Mouse (Mus musculus): ENCODE measurements around the gene 4931440F15Rik.

DNA sequence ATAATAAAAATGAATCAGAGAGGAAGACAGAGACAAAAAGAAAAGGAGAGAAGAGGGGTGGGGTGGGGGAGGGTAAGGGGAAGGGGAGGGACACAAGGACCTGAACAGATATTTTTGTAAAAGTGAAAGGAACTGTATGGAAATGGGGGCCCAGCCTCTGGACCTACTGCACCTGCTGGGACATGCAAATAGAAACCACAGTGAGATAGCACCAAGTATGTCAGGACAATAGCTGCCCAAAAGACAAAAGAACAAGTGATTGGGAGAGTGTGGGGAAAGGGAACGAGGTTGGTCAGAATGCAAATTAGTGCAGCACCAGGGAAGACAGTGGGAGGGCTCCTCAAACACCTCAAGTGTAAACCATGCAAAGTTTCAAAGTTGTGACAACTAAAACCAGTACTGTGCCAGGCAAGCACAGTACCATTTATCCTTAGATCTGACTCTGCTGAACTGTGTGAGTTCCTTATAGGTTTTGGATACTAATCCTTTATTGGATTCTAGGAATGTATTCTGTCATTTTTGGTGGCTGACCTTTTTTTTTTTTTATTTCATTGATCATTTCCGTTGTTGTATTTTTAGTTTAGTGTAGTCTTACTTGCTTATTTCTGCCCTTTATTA, 46.0 kb downstream of the 4931440F15Rik start:
- TF ChIP-seq CTCF (IDR thresholded peaks at IDR 0.05; ENCODE audit: control insufficient read depth, insufficient read depth, insufficient replicate concordance, low read depth, low read length) (no peak), POLR2A (IDR thresholded peaks at IDR 0.05; ENCODE audit: control insufficient read depth, low read depth, low read length) (no peak)

All from testis, adult 2 months (tissue).